Mouse (Mus musculus) lung, embryonic 16.5 days (tissue): ENCODE measurements at regions not wholly inside any gene's neighbourhood (a gene's known extent, or its start where the extent isn't known, plus 50 kb on each side); places are given as distances from the start of the nearest gene placed in this dataset.

ENCODE experiments used
- ATAC-seq: fragments of 200-750 bp; cut with Nextera tagmentation; 2 replicates; pipeline ENCODE4 v1.8.0; 2017; ENCODE audit warnings: low read depth, mild to moderate bottlenecking, moderate library complexity
- H3K27ac ChIP-seq: fragments of 300-500 bp; sonication (generic); 2 replicates; pipeline ENCODE4 v1.5.1; 2014; ENCODE audit warnings: mild to moderate bottlenecking, control low read depth, low read length
- H3K27me3 ChIP-seq: fragments of 300-500 bp; sonication (generic); 2 replicates; pipeline ENCODE4 v1.6.1; 2014; ENCODE audit warnings: low read depth, low read length, mixed read lengths; ENCODE audit not compliant: control insufficient read depth, insufficient read depth
- H3K36me3 ChIP-seq: fragments of 300-500 bp; sonication (generic); 2 replicates; pipeline ENCODE4 v1.6.1; 2014; ENCODE audit warnings: low read length; ENCODE audit not compliant: control insufficient read depth, insufficient read depth
- H3K4me1 ChIP-seq: fragments of 300-500 bp; sonication (generic); replicated peaks from 2 replicates; pipeline ENCODE4 v1.6.1; 2014; ENCODE audit warnings: low read length, mixed read lengths; ENCODE audit not compliant: control insufficient read depth, insufficient read depth
- H3K4me2 ChIP-seq: fragments of 300-500 bp; sonication (generic); 2 replicates; pipeline ENCODE4 v1.6.1; 2014; ENCODE audit warnings: low read depth, low read length, control low read depth
- H3K4me3 ChIP-seq: fragments of 300-500 bp; sonication (generic); 2 replicates; pipeline ENCODE4 v1.5.1; 2014; ENCODE audit warnings: mild to moderate bottlenecking, low read length, control low read depth
- H3K9ac ChIP-seq: fragments of 300-500 bp; sonication (generic); 2 replicates; pipeline ENCODE4 v1.6.1; 2014; ENCODE audit warnings: low read length, control low read depth
- H3K9me3 ChIP-seq: fragments of 300-500 bp; sonication (generic); 2 replicates; pipeline ENCODE4 v1.6.1; 2016; ENCODE audit warnings: low read length; ENCODE audit not compliant: control insufficient read depth
- WGBS: fragments of 180-500 bp; shearing (Covaris S2); extraction: QIAGEN DNeasy Blood & Tissue Kit; methylation state at CpG from one replicate; pipeline ENCODE4 v1.1.7; 2014; 5-methylcytosine and 5-hydroxymethylcytosine counted together

DNA sequence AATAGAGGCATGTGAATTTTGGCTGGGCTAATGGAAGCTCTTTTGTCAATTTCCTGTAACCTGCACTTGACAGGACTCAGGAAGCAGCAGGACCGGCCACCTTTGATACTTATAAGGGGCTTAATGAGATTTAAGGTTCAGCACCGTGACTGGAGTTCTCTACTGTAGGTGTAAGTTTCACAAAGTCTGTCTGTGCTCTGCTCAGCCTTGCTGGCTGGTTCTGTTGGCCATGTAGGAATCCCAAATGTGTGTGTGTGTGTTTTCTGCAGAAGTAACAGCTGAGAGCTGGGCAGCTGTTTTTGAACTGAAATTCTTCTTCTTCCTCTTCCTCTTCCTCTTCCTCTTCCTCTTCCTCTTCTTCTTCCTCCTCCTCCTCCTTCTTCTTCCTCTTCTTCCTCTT is 264.3 kb downstream of the Bcl11a start:
- Histone ChIP-seq H3K9ac (no peak overlapping the region), H3K27me3 (no peaks in the 10 kb centered on the region), H3K9me3 (no peaks in the 10 kb centered on the region), H3K4me1 (no peaks in the 10 kb centered on the region), H3K4me3 (no peak overlapping the region), H3K36me3 (no peaks in the 10 kb centered on the region), H3K4me2 (no peak overlapping the region), H3K27ac (no peak overlapping the region)
- 24% methylated on average over 2 of the region's 2 CpGs for WGBS
- no peak for ATAC-seq

DNA sequence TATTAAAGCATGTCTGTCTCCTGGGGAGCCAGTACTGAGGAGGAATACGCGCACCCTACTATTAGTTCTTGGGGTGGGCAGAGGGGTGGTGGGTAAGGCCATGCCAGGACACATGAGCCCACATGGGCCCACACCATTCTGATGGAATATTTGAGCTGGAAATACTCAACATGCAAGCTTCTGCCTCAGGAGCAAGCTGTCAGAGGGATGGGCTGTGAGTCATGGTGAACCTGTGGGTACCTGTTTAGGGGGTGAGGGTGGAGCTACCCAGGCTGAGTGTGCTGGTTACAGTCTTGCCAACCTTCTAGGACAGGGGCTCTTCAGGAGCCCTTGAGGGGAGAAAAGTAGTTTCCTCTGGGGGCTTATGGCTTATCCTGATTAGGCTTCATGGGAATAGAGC is 264.9 kb downstream of the Bcl11a start:
- no peak for ATAC-seq
- Histone ChIP-seq H3K4me3 (no peak overlapping the region), H3K9me3 (no peaks in the 10 kb centered on the region), H3K4me2 (no peak overlapping the region), H3K27ac (no peak overlapping the region), H3K4me1 (no peaks in the 10 kb centered on the region), H3K9ac (no peak overlapping the region), H3K36me3 (no peaks in the 10 kb centered on the region), H3K27me3 (no peaks in the 10 kb centered on the region)
- WGBS, result 98% methylated on average over 2 of the region's 2 CpGs

DNA sequence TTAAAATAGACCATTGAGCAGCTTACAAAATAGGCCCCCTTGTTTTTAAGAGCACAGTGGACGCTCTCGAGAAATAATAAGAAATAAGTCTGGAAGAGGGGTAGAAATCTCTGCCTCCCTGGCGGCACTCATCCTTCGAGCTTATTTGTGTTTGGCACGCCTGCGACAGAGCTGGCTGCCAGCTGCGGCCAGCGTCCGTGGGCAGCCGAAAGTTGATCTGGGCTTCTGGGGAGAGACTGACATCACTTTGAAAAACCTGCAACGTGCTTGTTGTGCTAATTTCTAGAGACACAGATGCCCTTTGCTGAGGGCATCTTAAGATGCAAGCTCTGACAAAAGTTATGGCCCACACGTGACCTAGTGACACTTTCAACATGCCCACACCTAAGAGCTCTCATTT is 269.4 kb downstream of the Bcl11a start:
- Histone ChIP-seq H3K36me3 (no peaks in the 10 kb centered on the region), H3K9ac (no peak overlapping the region), H3K4me1 (no peaks in the 10 kb centered on the region), H3K27me3 (no peaks in the 10 kb centered on the region), H3K4me2 (no peak overlapping the region), H3K4me3 (no peak overlapping the region), H3K9me3 (no peaks in the 10 kb centered on the region), H3K27ac (no peak overlapping the region)
- WGBS, result 36% methylated on average over 12 of the region's 12 CpGs
- no peak for ATAC-seq

DNA sequence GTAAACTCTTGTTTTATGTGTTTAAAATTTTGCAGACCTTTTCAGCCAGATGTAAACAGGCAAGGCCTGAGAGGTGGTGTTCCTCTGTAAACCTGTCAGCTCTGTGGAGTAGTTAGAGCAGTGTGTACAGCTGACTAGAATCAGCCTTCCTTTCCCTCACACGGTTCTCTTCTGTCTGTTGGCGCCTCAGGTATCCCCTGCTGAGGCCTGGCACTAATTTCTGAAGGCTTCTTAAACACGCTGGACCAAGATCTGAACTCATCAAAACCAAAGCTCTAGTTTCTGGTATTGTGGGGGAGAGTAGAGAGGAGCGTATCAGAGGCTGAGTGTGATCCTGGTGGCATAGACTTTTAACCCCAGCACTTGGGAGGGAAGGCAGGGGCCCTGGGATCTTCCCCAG is 270.9 kb downstream of the Bcl11a start:
- Histone ChIP-seq H3K9ac (no peak overlapping the region), H3K27ac (no peak overlapping the region), H3K36me3 (no peaks in the 10 kb centered on the region), H3K9me3 (no peaks in the 10 kb centered on the region), H3K4me2 (no peak overlapping the region), H3K27me3 (no peaks in the 10 kb centered on the region), H3K4me3 (no peak overlapping the region), H3K4me1 (no peaks in the 10 kb centered on the region)
- ATAC-seq, result no peak
- WGBS, result 50% methylated on average over 4 of the region's 4 CpGs

DNA sequence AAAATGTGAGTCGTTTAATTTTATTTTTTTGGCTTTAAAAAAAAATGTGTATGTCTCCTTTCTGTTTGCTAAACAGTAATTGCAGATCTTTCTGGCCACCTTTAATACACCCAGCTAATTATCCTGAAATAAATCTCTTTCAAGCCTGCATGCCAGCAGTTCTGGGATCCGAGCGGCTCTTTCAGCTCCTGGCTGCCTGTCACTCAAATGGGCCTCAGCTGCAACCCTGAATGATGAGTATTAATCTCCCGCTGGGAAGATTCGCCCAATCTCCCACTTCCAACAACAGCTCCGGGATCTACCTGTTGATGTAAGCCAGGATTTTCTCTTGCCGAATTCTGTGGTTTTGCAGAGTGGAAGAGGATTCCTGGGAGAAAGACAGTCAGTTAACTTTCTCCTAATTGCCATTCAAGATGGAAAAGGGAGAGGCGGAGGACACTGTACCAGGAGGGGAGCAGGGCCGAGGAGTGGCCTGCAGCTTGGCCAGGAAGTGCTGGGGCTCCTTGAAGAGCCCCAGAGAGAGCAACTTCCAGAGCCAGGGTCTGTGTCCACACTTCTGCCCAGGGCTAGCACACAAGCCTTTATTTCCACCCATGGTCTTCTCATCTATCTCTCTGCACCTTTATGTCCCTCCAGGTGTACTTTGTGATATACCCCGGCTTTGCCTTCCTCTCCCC is 272.2 kb downstream of the Bcl11a start:
- H3K4me2 ChIP-seq, result no peak overlapping the region
- 55% methylated on average over 10 of the region's 10 CpGs for WGBS
- no peak for ATAC-seq
- no peaks in the 10 kb centered on the region for H3K4me1 ChIP-seq
- H3K27me3 ChIP-seq, result no peaks in the 10 kb centered on the region
- H3K4me3 ChIP-seq, result no peak overlapping the region
- H3K36me3 ChIP-seq, result no peaks in the 10 kb centered on the region
- no peaks in the 10 kb centered on the region for H3K9me3 ChIP-seq
- no peak overlapping the region for H3K9ac ChIP-seq
- H3K27ac ChIP-seq, result no peak overlapping the region

DNA sequence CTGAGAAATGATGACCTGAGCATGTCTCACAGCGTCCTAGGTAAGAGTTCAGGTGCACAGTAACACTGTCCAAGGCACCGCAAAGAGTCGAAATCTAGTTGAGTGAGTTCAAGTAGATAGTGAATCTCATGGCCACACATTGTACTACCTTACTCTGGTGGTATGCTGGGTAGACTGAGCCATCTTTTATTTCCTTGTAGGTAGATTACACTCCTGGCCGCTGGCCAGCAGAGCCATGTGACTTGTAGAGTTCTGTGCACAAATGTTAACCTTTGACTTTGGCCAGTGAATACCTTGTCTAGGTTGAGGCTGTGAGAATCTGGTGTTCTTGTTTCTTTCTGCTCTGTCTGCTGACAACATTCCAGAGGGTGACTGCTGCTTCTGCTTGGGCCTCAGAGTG is 273.0 kb downstream of the Bcl11a start:
- no peaks in the 10 kb centered on the region for H3K9me3 ChIP-seq
- H3K27ac ChIP-seq, result no peak overlapping the region
- H3K4me1 ChIP-seq, result no peaks in the 10 kb centered on the region
- WGBS, result 83% methylated on average over 4 of the region's 4 CpGs
- H3K9ac ChIP-seq, result no peak overlapping the region
- ATAC-seq, result no peak
- no peaks in the 10 kb centered on the region for H3K27me3 ChIP-seq
- H3K4me3 ChIP-seq, result no peak overlapping the region
- no peaks in the 10 kb centered on the region for H3K36me3 ChIP-seq
- H3K4me2 ChIP-seq, result no peak overlapping the region

DNA sequence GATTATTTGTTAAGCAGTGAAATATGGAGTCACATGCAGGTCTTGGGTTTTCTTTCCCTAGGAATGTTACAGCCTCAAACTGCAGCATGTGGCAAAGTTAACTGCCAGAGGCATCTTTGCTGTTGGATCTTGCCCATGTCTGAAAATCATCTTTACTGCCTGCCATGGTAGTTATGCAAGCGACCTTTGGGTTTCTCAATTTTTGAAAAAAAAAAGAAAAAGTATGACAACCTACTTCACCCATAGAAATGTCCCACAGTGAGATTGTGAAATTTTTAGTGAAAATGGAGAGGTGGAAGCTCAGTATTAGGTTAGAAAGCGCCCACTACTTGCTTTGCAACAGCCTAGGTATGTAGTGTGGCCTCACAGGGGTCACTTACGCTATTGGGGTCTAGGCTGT is 274.2 kb downstream of the Bcl11a start:
- 82% methylated on average over 3 of the region's 3 CpGs for WGBS

DNA sequence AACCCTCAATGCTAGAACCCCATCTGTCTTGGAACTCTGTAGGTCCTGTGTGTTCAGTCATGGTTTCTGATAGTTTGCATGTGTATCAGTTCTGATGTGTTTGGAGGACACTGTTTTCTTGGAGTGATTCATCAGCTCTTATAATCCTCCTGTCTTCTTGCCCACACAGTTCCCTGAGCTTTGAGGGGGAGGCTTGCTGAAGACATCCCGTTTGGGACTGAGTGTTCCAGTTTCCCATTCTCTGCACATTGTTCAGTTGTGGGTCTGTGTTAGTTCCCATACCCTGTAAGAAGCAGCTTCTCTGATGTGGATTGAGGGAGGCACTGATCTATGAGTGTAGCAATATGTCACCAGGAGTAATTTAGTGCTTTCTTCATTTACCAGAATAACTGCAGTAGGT is 275.2 kb downstream of the Bcl11a start:
- H3K4me2 ChIP-seq, result no peak overlapping the region
- H3K4me3 ChIP-seq, result no peak overlapping the region
- no peaks in the 10 kb centered on the region for H3K27me3 ChIP-seq
- no peaks in the 10 kb centered on the region for H3K9me3 ChIP-seq
- no peak for ATAC-seq
- H3K27ac ChIP-seq, result no peak overlapping the region
- no peaks in the 10 kb centered on the region for H3K36me3 ChIP-seq
- 76% methylated on average over 1 of the region's 1 CpGs for WGBS
- no peaks in the 10 kb centered on the region for H3K4me1 ChIP-seq
- no peak overlapping the region for H3K9ac ChIP-seq

More for the DNA sequence above, 274.2 kb downstream of the Bcl11a start:
- Histone ChIP-seq H3K27me3 (no peaks in the 10 kb centered on the region), H3K9me3 (no peaks in the 10 kb centered on the region), H3K4me3 (no peak overlapping the region), H3K9ac (no peak overlapping the region), H3K4me1 (no peaks in the 10 kb centered on the region), H3K27ac (no peak overlapping the region), H3K4me2 (no peak overlapping the region), H3K36me3 (no peaks in the 10 kb centered on the region)
- no peak for ATAC-seq

DNA sequence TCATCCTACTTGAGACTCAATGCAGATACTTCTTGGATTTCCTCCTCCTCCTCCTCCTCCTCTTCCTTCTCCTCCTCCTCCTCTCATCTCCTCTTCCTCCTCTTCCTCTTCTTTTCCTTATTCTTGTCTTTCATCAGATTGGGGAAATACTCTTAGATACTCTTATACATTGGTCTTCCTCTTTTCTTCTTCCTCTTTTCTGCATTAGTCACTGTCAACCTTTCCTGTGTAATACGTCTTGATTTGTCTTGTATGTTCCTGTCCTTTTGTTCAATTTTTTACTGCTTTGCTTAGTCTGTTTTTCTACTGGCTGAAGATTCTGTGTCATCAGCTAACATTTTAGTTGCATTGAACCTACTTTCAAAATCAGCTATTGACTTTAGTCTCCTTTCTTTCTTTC is 279.5 kb downstream of the Bcl11a start:
- Histone ChIP-seq H3K4me3 (no peak overlapping the region), H3K4me2 (no peak overlapping the region), H3K4me1 (no peaks in the 10 kb centered on the region), H3K9ac (no peak overlapping the region), H3K9me3 (no peaks in the 10 kb centered on the region), H3K36me3 (no peaks in the 10 kb centered on the region), H3K27ac (no peak overlapping the region), H3K27me3 (no peaks in the 10 kb centered on the region)
- 53% methylated on average over 1 of the region's 1 CpGs for WGBS
- no peak for ATAC-seq

DNA sequence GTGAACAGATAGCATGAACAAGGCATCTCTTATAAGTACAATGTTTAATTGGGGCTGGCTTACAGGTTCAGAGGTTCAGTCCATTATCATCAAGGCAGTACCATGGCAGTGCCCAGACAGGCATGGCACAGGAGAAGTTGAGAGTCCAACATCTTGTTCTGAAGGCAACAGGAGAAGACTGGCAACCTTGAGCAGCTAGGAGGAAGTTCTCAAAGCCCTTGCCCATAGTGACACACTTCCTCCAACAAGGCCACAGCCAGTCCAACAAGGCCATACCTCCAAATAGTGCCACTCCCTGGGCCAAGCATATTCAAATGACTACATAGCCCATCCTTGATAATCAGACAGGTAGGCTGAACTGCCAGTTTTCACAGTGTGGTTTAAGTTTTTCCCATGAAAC is 281.2 kb downstream of the Bcl11a start:
- H3K4me3 ChIP-seq, result no peak overlapping the region
- no peaks in the 10 kb centered on the region for H3K36me3 ChIP-seq
- H3K27me3 ChIP-seq, result no peaks in the 10 kb centered on the region
- H3K4me2 ChIP-seq, result no peak overlapping the region
- H3K4me1 ChIP-seq, result no peaks in the 10 kb centered on the region
- H3K27ac ChIP-seq, result no peak overlapping the region
- no peak for ATAC-seq
- H3K9ac ChIP-seq, result no peak overlapping the region
- no peaks in the 10 kb centered on the region for H3K9me3 ChIP-seq
